Mouse (Mus musculus) bone marrow macrophage, adult 2 months (primary cell): ENCODE measurements around the gene Tmem106c. TPM values are rescaled to one million over a fixed set of nuclear protein-coding genes. Genes with fewer than 3 reads are reported as not detected.
A peak's percentile ranks its signal among the peaks of the same experiment; 100 is the strongest.

Experiments used
- H3K27ac ChIP-seq: 2 replicates; pipeline ENCODE4 v1.5.1; 2012; ENCODE audit warnings: low read depth, low read length; ENCODE audit not compliant: insufficient read depth
- H3K4me1 ChIP-seq: 2 replicates; pipeline ENCODE4 v1.6.1; 2012; ENCODE audit warnings: low read length; ENCODE audit not compliant: control insufficient read depth, insufficient read depth
- H3K4me3 ChIP-seq: 2 replicates; pipeline ENCODE4 v1.5.1; 2012; ENCODE audit warnings: mild to moderate bottlenecking, low read length, moderate library complexity; ENCODE audit not compliant: insufficient read depth
- CTCF ChIP-seq: IDR thresholded peaks from 2 replicates; pipeline ENCODE4 v1.5.1; 2012; ENCODE audit warnings: low read depth, mild to moderate bottlenecking, low read length, moderate library complexity
- POLR2A ChIP-seq: IDR thresholded peaks from 2 replicates; pipeline ENCODE4 v1.6.1; 2012; ENCODE audit warnings: mild to moderate bottlenecking, low read depth, low read length, borderline replicate concordance
- polyA plus RNA-seq: library from polyadenylated mRNA; stranded (reverse); fragments of >200 nt; gene quantifications from 2 replicates; pipeline ENCODE4 v1.2.4, GENCODE M21; 2012; ENCODE audit not compliant: missing spikeins, insufficient read depth, insufficient read length

Gene Tmem106c
- 60.3 and 70.3 TPM in 2 replicates for polyA plus RNA-seq

GRCm38 (mm10) chr15:97963989-97964835 is at the start of gene Tmem106c:
TSS of gene Tmem106c (plus strand) at chr15:97964200.
- Histone ChIP-seq H3K4me1 (peaks cover 3% of the 10 kb centered on the region; the same call in 1 of the 2 replicates), H3K4me3 (peak within 1 kb of the TSS; percentile 94), H3K27ac (peak within 1 kb of the TSS; percentile 51)
- TF ChIP-seq CTCF (peak; percentile 48; the same call in 1 of the 2 replicates), POLR2A (no peak)

DNA sequence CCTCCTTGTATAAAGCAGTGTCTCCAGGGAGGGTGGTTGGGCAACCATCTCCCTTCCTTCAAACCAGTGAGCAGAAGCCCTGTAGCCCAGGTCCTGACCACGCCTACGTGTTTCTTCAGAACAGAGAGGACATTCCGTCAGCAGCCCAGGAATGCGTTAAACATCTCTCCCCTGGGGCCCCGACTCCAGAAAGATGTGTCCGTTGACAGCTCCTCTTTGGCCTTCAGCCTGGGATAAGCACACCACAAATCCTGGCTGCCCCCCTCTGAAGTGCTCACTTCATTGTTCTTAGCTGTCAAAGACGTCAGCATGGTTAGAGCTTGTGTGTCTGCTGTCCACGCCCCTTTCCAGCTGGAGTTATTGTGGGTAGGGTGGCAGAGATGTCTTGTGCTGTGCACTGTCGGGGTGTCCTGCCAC is 49.7 kb upstream of the Tmem106c start:
- no peak overlapping the region for H3K4me3 ChIP-seq
- no peak for TF ChIP-seq CTCF
- no peaks in the 10 kb centered on the region for H3K4me1 ChIP-seq

GRCm38 (mm10) chr15:97917994-97918393 is 46.0 kb upstream of the Tmem106c start:
- Histone ChIP-seq H3K4me3 (no peak overlapping the region), H3K27ac (no peak overlapping the region), H3K4me1 (no peaks in the 10 kb centered on the region)
- TF ChIP-seq POLR2A: no peak
- no peak for TF ChIP-seq CTCF

More for the DNA sequence above, 49.7 kb upstream of the Tmem106c start:
- no peak overlapping the region for H3K27ac ChIP-seq

DNA sequence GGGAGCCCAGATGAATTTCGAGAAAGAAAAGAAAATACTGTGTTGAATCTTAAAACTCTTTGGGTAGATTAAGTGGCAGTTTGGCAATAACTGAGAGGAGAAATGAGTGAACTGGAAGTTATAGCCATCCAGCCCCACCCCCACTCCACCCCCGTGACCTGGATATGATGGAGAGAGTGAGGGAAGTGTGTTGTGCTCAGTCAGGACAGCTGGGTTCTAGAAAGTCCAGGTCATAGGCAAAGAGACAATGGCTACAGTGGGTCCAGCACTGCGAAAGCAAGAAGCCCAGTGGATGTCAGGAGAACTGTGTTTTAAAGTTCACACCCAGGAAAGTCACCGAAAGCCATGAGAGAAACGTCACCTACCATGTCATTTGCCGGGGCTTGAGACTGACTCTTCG is 44.8 kb upstream of the Tmem106c start:
- TF ChIP-seq CTCF (no peak), POLR2A (no peak)
- no peaks in the 10 kb centered on the region for H3K4me1 ChIP-seq
- no peak overlapping the region for H3K4me3 ChIP-seq
- no peak overlapping the region for H3K27ac ChIP-seq

GRCm38 (mm10) chr15:97920306-97920705 is 43.7 kb upstream of the Tmem106c start:
- Histone ChIP-seq H3K4me1 (no peaks in the 10 kb centered on the region), H3K27ac (no peak overlapping the region), H3K4me3 (no peak overlapping the region)
- TF ChIP-seq POLR2A (no peak), CTCF (no peak)

DNA sequence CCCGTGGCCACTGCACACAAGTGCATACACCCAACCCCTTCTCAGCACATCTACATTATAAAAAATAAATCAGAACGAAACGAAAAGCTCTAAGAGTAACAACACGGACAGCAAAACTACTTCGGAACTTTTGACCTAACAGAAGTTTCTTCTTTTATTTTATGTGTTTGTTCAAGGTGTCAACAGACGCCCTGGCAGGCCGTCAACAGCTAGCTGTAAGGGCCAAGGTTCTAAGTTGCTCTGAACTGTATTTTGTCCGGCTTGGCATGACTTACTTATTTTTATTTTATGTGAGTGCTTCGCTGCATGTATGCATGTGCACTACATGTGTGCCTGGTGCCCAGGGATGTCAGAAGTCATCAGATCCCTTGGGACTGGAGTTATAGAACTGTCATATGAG is 42.2 kb upstream of the Tmem106c start:
- Histone ChIP-seq H3K4me1 (no peaks in the 10 kb centered on the region), H3K27ac (no peak overlapping the region), H3K4me3 (no peak overlapping the region)
- TF ChIP-seq CTCF (no peak), POLR2A (no peak)

DNA sequence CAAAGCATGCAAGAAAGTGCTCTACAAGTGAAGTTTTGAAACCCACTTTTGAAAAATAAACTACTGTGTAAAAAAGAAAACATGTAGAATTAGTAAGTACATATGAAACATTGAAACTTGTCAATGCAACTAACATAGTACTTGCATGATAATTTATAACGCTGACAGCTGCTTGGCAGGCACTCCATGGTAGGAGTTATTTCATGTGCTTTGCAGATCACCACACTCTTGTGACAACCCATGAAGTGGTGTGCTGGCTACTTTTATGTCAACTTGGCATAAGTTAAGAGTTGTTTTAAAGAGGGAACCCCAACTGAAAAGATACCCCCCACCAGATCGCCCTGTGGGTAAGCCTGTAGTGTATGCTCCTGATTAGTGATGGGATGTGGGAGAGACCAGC is 41.6 kb upstream of the Tmem106c start:
- Histone ChIP-seq H3K4me1 (peaks cover 1% of the 10 kb centered on the region), H3K27ac (no peak overlapping the region), H3K4me3 (no peak overlapping the region)
- TF ChIP-seq CTCF (no peak), POLR2A (no peak)

DNA sequence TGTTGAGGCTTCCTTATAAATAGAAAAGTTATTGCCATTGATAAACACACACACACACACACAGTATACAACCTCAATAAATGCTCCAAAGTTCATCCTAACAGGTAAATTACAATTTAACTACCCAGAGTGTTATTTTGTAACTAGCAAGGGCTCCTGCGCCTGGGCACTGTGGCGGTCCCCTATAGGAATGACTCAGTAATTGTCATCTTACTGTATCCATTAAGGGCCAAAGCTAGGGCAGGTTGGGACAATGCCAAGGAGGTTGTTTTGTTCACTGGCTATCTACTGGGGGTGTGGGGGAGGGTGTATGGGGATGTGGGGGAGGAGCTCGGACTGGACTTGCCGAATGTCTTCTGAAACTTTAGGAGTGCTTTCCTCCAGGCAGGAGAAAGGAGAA is 37.0 kb upstream of the Tmem106c start:
- TF ChIP-seq POLR2A (no peak), CTCF (no peak)
- peaks cover 8% of the 10 kb centered on the region for H3K4me1 ChIP-seq
- no peak overlapping the region for H3K4me3 ChIP-seq
- no peak overlapping the region for H3K27ac ChIP-seq

DNA sequence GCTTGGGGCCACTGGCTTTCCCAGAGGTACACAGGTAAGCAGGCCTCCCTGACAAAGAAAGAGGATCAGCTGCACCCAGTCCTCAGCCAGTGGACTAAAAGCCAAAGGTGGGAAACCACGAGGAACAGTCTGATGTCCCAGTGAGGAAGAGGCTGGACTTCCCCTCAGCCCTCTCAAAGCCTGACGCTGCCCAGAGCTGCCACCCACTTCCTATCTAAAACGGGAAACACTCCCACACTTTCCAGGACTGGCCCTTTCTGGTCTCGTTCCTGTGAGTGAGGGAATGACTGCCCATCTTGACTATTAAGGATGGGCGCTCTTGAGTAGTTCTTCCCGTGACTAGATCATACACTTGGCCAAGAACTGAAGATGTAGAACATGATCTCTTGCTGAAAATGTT is 36.2 kb upstream of the Tmem106c start:
- Histone ChIP-seq H3K4me3 (no peak overlapping the region), H3K4me1 (peaks cover 8% of the 10 kb centered on the region), H3K27ac (no peak overlapping the region)
- no peak for TF ChIP-seq POLR2A
- no peak for TF ChIP-seq CTCF

DNA sequence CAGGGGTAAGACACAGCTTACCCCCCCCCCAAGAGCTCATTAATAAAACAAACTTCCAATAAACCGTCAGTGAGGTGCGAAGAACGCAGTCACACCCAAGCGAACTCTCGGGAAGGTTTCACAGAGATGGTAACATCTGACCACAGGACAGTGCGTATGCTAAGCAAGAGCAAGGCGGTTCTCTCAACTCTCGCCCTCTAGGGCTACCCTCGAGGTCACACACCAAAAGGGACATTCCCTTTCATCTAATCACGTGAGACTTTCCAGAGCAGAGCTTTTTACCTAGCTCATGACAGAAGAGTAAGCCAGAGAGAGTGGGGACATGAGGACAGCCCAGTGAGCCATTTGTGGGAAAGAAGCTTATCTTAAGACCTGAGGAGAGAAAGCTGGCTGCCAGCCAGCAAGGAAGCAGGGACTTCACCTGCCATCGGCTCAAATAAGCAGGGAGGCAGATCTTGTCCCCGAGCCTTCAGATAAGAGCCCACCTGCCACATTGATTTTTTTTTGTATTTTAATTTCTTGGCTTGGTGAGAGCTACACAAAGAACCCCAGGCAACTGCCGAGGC is 34.7 kb upstream of the Tmem106c start:
- Histone ChIP-seq H3K4me1 (peaks cover 8% of the 10 kb centered on the region), H3K4me3 (no peak overlapping the region), H3K27ac (no peak overlapping the region)
- TF ChIP-seq POLR2A: no peak
- no peak for TF ChIP-seq CTCF
